Mouse (Mus musculus): Measurements from ENCODE around the gene Trim80. TPM values are rescaled to one million over a fixed set of nuclear protein-coding genes. Genes with fewer than 3 reads are reported as not detected.
A peak's percentile ranks its signal among the peaks of the same experiment; 100 is the strongest.

The Trim80 gene
- polyA plus RNA-seq, 1 experiment from 2014 or later: 0.27 TPM

- H3K27ac ChIP-seq (ENCODE audit: low read depth, low read length): no peak overlapping the region
- no peak for ATAC-seq (replicated peaks; ENCODE audit: low FRiP score)
- H3K36me3 ChIP-seq (ENCODE audit: control insufficient read depth, insufficient read depth, low read length): no peaks in the 10 kb centered on the region
- H3K27me3 ChIP-seq (replicated peaks; ENCODE audit: control insufficient read depth, insufficient read depth, low read length): peaks cover 18% of the 10 kb centered on the region
- 75% methylated on average over 5 of the region's 5 CpGs for WGBS
- H3K9me3 ChIP-seq (ENCODE audit: control insufficient read depth, low read length): no peaks in the 10 kb centered on the region; the same call in 1 of the 2 replicates
- no peak overlapping the region for H3K4me2 ChIP-seq
- no peaks in the 10 kb centered on the region for H3K4me1 ChIP-seq (replicated peaks; ENCODE audit: control insufficient read depth, insufficient read depth, low read length)
- H3K9ac ChIP-seq (ENCODE audit: low read depth, low read length): no peak overlapping the region
- no peak for DNase-seq (ENCODE audit: low spot score)
- H3K4me3 ChIP-seq (ENCODE audit: low read depth, low read length): no peak overlapping the region
Observed at GRCm38 (mm10) chr11:115437571-115438122, 2.7 kb upstream of the Trim80 start.

DNA sequence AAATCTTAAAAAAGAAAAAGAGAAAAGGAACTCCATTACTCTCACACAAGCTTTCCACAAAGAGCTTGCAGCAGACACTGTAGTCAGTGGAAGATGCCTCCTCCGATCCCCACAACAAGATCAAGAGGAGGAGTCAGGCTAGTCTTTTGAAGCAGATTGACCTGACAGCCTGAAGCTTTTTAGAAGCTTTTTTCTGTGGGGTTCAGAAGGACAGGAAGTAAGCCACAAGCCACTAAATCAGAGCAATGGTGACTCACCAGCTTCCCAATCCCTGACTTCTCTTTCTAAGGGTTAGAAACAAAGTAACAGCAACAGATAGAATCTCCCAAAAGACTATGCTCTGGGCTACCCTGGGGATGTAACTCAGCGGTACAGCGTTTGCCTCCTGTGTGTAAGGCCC lies 1.0 kb upstream of the Trim80 start:
- H3K4me1 ChIP-seq (replicated peaks; ENCODE audit: control insufficient read depth, insufficient read depth, low read length): no peaks in the 10 kb centered on the region
- ATAC-seq (replicated peaks; ENCODE audit: low FRiP score): no peak
- no peak overlapping the region for H3K4me3 ChIP-seq (ENCODE audit: low read depth, low read length)
- no peaks in the 10 kb centered on the region; the same call in 1 of the 2 replicates for H3K9me3 ChIP-seq (ENCODE audit: control insufficient read depth, low read length)
- peaks cover 18% of the 10 kb centered on the region for H3K27me3 ChIP-seq (replicated peaks; ENCODE audit: control insufficient read depth, insufficient read depth, low read length)
- WGBS: 77% methylated on average over 3 of the region's 3 CpGs
- H3K9ac ChIP-seq (ENCODE audit: low read depth, low read length): no peak overlapping the region
- DNase-seq (ENCODE audit: low spot score): no peak
- no peak overlapping the region for H3K27ac ChIP-seq (ENCODE audit: low read depth, low read length)
- no peak overlapping the region for H3K4me2 ChIP-seq
- no peaks in the 10 kb centered on the region for H3K36me3 ChIP-seq (ENCODE audit: control insufficient read depth, insufficient read depth, low read length)

GRCm38 (mm10) chr11:115441417-115441816 lies 1.1 kb downstream of the Trim80 start:
- H3K4me2 ChIP-seq: no peak overlapping the region
- H3K36me3 ChIP-seq (ENCODE audit: control insufficient read depth, insufficient read depth, low read length): no peaks in the 10 kb centered on the region
- H3K4me3 ChIP-seq (ENCODE audit: low read depth, low read length): no peak overlapping the region
- peaks cover under 1% of the 10 kb centered on the region; the same call in 1 of the 2 replicates for H3K4me1 ChIP-seq (replicated peaks; ENCODE audit: control insufficient read depth, insufficient read depth, low read length)
- H3K27ac ChIP-seq (ENCODE audit: low read depth, low read length): no peak overlapping the region
- H3K9me3 ChIP-seq (ENCODE audit: control insufficient read depth, low read length): no peaks in the 10 kb centered on the region; the same call in 1 of the 2 replicates
- DNase-seq (ENCODE audit: low spot score) (no peak), ATAC-seq (replicated peaks; ENCODE audit: low FRiP score) (no peak)
- WGBS: 53% methylated on average over 15 of the region's 15 CpGs
- peaks cover 7% of the 10 kb centered on the region for H3K27me3 ChIP-seq (replicated peaks; ENCODE audit: control insufficient read depth, insufficient read depth, low read length)
- H3K9ac ChIP-seq (ENCODE audit: low read depth, low read length): no peak overlapping the region

- H3K36me3 ChIP-seq (ENCODE audit: control insufficient read depth, insufficient read depth, low read length): no peaks in the 10 kb centered on the region
- ATAC-seq (replicated peaks; ENCODE audit: low FRiP score) (no peak), DNase-seq (ENCODE audit: low spot score) (no peak)
- no peak overlapping the region for H3K9ac ChIP-seq (ENCODE audit: low read depth, low read length)
- 40% methylated on average over 3 of the region's 3 CpGs for WGBS
- H3K4me1 ChIP-seq (replicated peaks; ENCODE audit: control insufficient read depth, insufficient read depth, low read length): peaks cover 5% of the 10 kb centered on the region
- H3K4me3 ChIP-seq (ENCODE audit: low read depth, low read length): no peak overlapping the region
- no peak overlapping the region for H3K4me2 ChIP-seq
- H3K27ac ChIP-seq (ENCODE audit: low read depth, low read length): no peak overlapping the region
- H3K9me3 ChIP-seq (ENCODE audit: control insufficient read depth, low read length): no peaks in the 10 kb centered on the region
- H3K27me3 ChIP-seq (replicated peaks; ENCODE audit: control insufficient read depth, insufficient read depth, low read length): no peaks in the 10 kb centered on the region
Observed at GRCm38 (mm10) chr11:115446906-115447305, 6.6 kb downstream of the Trim80 start.

DNA sequence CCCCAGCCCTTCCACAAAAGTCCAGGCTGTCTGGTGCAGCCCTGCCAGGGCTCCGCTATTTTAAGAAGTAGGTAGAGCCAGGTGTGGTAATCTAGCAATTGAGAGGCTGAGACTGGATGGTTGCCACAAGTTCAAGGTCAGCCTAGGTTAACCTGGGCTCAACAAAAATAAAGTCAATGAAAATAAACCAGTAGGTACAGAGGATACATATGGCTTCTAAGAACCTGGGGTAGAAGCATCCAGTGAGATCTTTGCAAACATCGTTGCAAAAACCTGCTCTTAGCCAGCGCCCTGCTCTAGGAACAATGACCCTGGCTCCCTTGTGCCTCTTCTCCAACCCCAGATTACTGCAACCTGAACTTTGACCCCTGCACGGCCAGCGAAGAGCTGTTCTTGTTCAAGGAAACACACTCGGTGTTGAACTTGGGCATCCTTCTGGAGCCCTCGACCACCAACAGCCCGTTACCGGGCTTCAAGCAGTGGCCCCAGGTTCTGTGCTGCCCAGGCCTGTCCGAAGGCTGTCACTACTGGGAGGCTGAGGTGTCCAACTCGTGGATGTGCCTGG lies 7.1 kb downstream of the Trim80 start:
- Histone ChIP-seq H3K9me3 (ENCODE audit: control insufficient read depth, low read length) (no peaks in the 10 kb centered on the region), H3K27ac (ENCODE audit: low read depth, low read length) (peak overlapping the region; percentile 74), H3K27me3 (replicated peaks; ENCODE audit: control insufficient read depth, insufficient read depth, low read length) (no peaks in the 10 kb centered on the region), H3K4me3 (ENCODE audit: low read depth, low read length) (no peak overlapping the region), H3K4me2 (no peak overlapping the region), H3K36me3 (ENCODE audit: control insufficient read depth, insufficient read depth, low read length) (no peaks in the 10 kb centered on the region), H3K9ac (ENCODE audit: low read depth, low read length) (no peak overlapping the region), H3K4me1 (replicated peaks; ENCODE audit: control insufficient read depth, insufficient read depth, low read length) (peaks cover 5% of the 10 kb centered on the region)
- DNase-seq (ENCODE audit: low spot score): no peak
- no peak for ATAC-seq (replicated peaks; ENCODE audit: low FRiP score)
- 69% methylated on average over 11 of the region's 11 CpGs for WGBS

DNA sequence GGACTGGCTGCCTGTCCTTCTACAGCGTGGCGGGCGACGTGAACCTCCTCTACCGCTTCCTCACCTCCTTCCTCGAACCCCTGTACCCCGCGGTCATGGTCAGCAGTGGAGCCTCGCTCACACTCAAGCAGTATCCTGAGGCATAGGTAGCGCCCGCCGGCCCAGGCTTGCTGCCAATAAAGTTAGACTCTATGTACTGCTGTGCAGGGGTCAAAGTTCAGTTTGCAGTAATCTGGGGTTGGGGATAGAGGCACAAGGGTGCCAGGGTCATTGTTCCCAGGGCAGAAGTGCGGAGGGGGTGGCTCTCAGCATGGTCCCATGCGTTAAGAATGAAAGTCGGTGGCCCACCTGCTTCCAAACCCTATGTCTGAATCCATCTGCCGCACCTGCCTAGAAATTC lies 7.7 kb downstream of the Trim80 start:
- ATAC-seq (replicated peaks; ENCODE audit: low FRiP score) (no peak; the same call in 1 of the 2 replicates), DNase-seq (ENCODE audit: low spot score) (no peak)
- 75% methylated on average over 16 of the region's 16 CpGs for WGBS
- no peak overlapping the region for H3K4me3 ChIP-seq (ENCODE audit: low read depth, low read length)
- H3K36me3 ChIP-seq (ENCODE audit: control insufficient read depth, insufficient read depth, low read length): no peaks in the 10 kb centered on the region
- no peaks in the 10 kb centered on the region for H3K9me3 ChIP-seq (ENCODE audit: control insufficient read depth, low read length)
- H3K9ac ChIP-seq (ENCODE audit: low read depth, low read length): no peak overlapping the region
- H3K4me2 ChIP-seq: no peak overlapping the region
- peaks cover 5% of the 10 kb centered on the region for H3K4me1 ChIP-seq (replicated peaks; ENCODE audit: control insufficient read depth, insufficient read depth, low read length)
- H3K27ac ChIP-seq (ENCODE audit: low read depth, low read length): peak overlapping the region; percentile 74
- H3K27me3 ChIP-seq (replicated peaks; ENCODE audit: control insufficient read depth, insufficient read depth, low read length): no peaks in the 10 kb centered on the region

GRCm38 (mm10) chr11:115448998-115449397 lies 8.7 kb downstream of the Trim80 start:
- Histone ChIP-seq H3K4me1 (replicated peaks; ENCODE audit: control insufficient read depth, insufficient read depth, low read length) (peaks cover 5% of the 10 kb centered on the region), H3K27ac (ENCODE audit: low read depth, low read length) (peak overlapping the region; percentile 74), H3K36me3 (ENCODE audit: control insufficient read depth, insufficient read depth, low read length) (no peaks in the 10 kb centered on the region), H3K9me3 (ENCODE audit: control insufficient read depth, low read length) (no peaks in the 10 kb centered on the region), H3K4me2 (no peak overlapping the region), H3K27me3 (replicated peaks; ENCODE audit: control insufficient read depth, insufficient read depth, low read length) (no peaks in the 10 kb centered on the region), H3K4me3 (ENCODE audit: low read depth, low read length) (no peak overlapping the region), H3K9ac (ENCODE audit: low read depth, low read length) (no peak overlapping the region)
- DNase-seq (ENCODE audit: low spot score): no peak
- 58% methylated on average over 7 of the region's 7 CpGs for WGBS
- no peak for ATAC-seq (replicated peaks; ENCODE audit: low FRiP score)

DNA sequence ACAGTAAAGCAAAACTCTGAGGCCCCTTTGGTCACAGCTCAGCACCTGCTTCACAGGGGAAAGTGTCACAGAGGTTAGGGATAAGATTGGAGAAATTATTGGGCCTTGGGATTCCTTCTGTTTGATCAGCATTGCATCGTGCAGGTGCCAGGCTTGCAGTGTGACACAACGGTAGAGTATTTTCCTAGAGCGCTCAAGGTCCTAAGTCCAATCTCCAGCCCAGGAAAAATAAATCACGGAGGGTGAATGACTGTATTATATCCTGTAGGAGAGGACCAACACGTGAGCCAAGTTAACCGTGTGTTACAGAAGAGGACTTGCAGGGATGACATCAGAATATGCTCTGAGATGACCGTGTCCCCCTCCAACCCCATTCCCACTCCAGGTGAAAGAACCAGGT lies 9.8 kb downstream of the Trim80 start:
- Histone ChIP-seq H3K27ac (ENCODE audit: low read depth, low read length) (no peak overlapping the region), H3K9ac (ENCODE audit: low read depth, low read length) (no peak overlapping the region), H3K27me3 (replicated peaks; ENCODE audit: control insufficient read depth, insufficient read depth, low read length) (no peaks in the 10 kb centered on the region), H3K4me2 (no peak overlapping the region), H3K4me3 (ENCODE audit: low read depth, low read length) (no peak overlapping the region), H3K36me3 (ENCODE audit: control insufficient read depth, insufficient read depth, low read length) (no peaks in the 10 kb centered on the region), H3K4me1 (replicated peaks; ENCODE audit: control insufficient read depth, insufficient read depth, low read length) (peaks cover 5% of the 10 kb centered on the region), H3K9me3 (ENCODE audit: control insufficient read depth, low read length) (no peaks in the 10 kb centered on the region)
- WGBS: 79% methylated on average over 7 of the region's 7 CpGs
- ATAC-seq (replicated peaks; ENCODE audit: low FRiP score) (no peak), DNase-seq (ENCODE audit: low spot score) (no peak)

- H3K4me1 ChIP-seq (replicated peaks; ENCODE audit: control insufficient read depth, insufficient read depth, low read length): peaks cover under 1% of the 10 kb centered on the region
- H3K9ac ChIP-seq (ENCODE audit: low read depth, low read length): no peak overlapping the region
- ATAC-seq (replicated peaks; ENCODE audit: low FRiP score) (no peak), DNase-seq (ENCODE audit: low spot score) (no peak)
- H3K27ac ChIP-seq (ENCODE audit: low read depth, low read length): no peak overlapping the region
- 78% methylated on average over 8 of the region's 8 CpGs for WGBS
- H3K9me3 ChIP-seq (ENCODE audit: control insufficient read depth, low read length): no peaks in the 10 kb centered on the region
- H3K4me2 ChIP-seq: no peak overlapping the region
- no peaks in the 10 kb centered on the region for H3K36me3 ChIP-seq (ENCODE audit: control insufficient read depth, insufficient read depth, low read length)
- H3K4me3 ChIP-seq (ENCODE audit: low read depth, low read length): no peak overlapping the region
- H3K27me3 ChIP-seq (replicated peaks; ENCODE audit: control insufficient read depth, insufficient read depth, low read length): no peaks in the 10 kb centered on the region
Observed at GRCm38 (mm10) chr11:115451781-115452241, 11.5 kb downstream of the Trim80 start.
